Mouse (Mus musculus) neural tube, embryonic 13.5 days (tissue): ENCODE data around the gene Frs2. TPM values are rescaled to one million over a fixed set of nuclear protein-coding genes. Genes with fewer than 3 reads are reported as not detected.

Source experiments
- polyA plus RNA-seq: library from polyadenylated mRNA; unstranded; fragments of >200 nt; fragmentation: Nextera tagmentation; extraction: Ambion mirVana; gene quantifications from 2 replicates; pipeline ENCODE4 v1.2.1, GENCODE M21; 2015

The Frs2 gene
- polyA plus RNA-seq, 1 experiment from 2014 or later: 20.9 TPM

Other genes starting within 250 kb of the Frs2 start
- gene Rab3ip, start 197.8 kb downstream of the Frs2 start, polyA plus RNA-seq: 50.7 and 50.8 TPM in 2 replicates
- gene Gm10271, start 175.9 kb downstream of the Frs2 start, polyA plus RNA-seq: not detected in 2 replicates
- gene Best3, start 162.2 kb downstream of the Frs2 start, polyA plus RNA-seq: 0.34 TPM in 1 of 2 replicates, not detected in the other
- gene Lrrc10, start 103.2 kb downstream of the Frs2 start, polyA plus RNA-seq: not detected in 2 replicates
- gene Cct2, start 84.7 kb downstream of the Frs2 start, polyA plus RNA-seq: 279 and 303 TPM in 2 replicates
- gene Yeats4, start 76.0 kb upstream of the Frs2 start, polyA plus RNA-seq: 123 and 148 TPM in 2 replicates
- gene 9530003J23Rik, start 90.2 kb upstream of the Frs2 start, polyA plus RNA-seq: not detected in 2 replicates
- 26.1 and 32.5 TPM in 2 replicates for gene Lyz2, start 133.8 kb upstream of the Frs2 start, polyA plus RNA-seq
- gene Lyz1, start 144.3 kb upstream of the Frs2 start, polyA plus RNA-seq: 0.15 TPM in 1 of 2 replicates, not detected in the other
- 144 and 167 TPM in 2 replicates for gene Cpsf6, start 231.5 kb upstream of the Frs2 start, polyA plus RNA-seq